Mouse (Mus musculus): ENCODE measurements around the gene Mbd3l1. TPM values are rescaled to one million over a fixed set of nuclear protein-coding genes. Genes with fewer than 3 reads are reported as not detected.

Gene Mbd3l1
- polyA plus RNA-seq, 1 experiment from 2014 or later = not detected

Other genes with a start within 250 kb of the Mbd3l1 start
- gene Chordc1, start 186.2 kb upstream of the Mbd3l1 start, polyA plus RNA-seq (2014; fragmentation: Nextera tagmentation; extraction: Ambion mirVana) = 140 and 143 TPM in 2 replicates
- gene Naalad2, start 75.4 kb upstream of the Mbd3l1 start, polyA plus RNA-seq (2014; fragmentation: Nextera tagmentation; extraction: Ambion mirVana) = 1.4 and 2.0 TPM in 2 replicates
- gene Ubtfl1, start 73.9 kb upstream of the Mbd3l1 start, polyA plus RNA-seq (2014; fragmentation: Nextera tagmentation; extraction: Ambion mirVana) = not detected in 2 replicates
- 0.15 TPM in 1 of 2 replicates, not detected in the other for gene Mbd3l2, start 47.7 kb upstream of the Mbd3l1 start, polyA plus RNA-seq (2014; fragmentation: Nextera tagmentation; extraction: Ambion mirVana)
- gene Zfp558, start 91 bp upstream of the Mbd3l1 start, polyA plus RNA-seq (2014; fragmentation: Nextera tagmentation; extraction: Ambion mirVana) = 14.4 and 16.7 TPM in 2 replicates
- gene Muc16, start 196.2 kb downstream of the Mbd3l1 start, polyA plus RNA-seq (2014; fragmentation: Nextera tagmentation; extraction: Ambion mirVana) = not detected in 2 replicates